23 mouse cellular contexts compared by ENCODE assay signal in the genomic region with DNA sequence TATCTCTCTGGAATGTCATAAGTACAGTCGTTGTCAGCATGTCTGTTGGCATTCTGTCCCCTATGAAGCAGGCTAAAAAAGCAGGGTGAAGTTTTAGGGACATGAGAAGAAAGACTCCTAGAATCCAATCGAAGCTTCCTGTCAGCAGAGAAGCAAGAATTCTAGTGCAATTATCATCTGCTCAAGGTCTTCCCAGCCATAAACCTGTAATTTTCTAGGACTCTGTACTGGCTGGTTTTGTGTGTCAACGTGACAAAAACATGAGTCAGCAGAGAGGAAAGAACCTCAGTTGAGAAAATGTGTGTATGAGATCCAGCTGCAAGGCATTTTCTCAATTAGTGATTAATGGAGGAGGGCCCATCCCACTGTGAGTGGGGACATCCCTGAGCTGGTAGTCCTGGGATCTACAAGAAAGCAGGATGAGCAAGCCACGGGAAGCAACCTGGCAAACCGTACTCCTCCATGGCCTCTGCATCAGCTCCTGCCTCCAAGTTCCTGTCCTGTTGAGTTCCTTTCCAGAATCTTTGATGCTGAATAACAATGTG. TPM values are rescaled to one million over a fixed set of nuclear protein-coding genes. Genes with fewer than 3 reads are reported as not detected.
A peak's percentile ranks its signal among the peaks of the same experiment; 100 is the strongest.
DNase-seq lines count a peak whose midpoint lies in the region; ATAC-seq and TF ChIP-seq lines count a peak whose summit lies in the region.
"Had no signal": no experiment of that assay in that cellular context is flagged by ENCODE, and none has a peak within 500 bp of the region (broad histone marks: within the 10 kb centered on the region; RNA-seq: fewer than 3 reads in every experiment).

No protein-coding gene starts in this region.

- H3K27me3 ChIP-seq in intestine, embryonic 15.5 days (replicated peaks), result no peaks in the 10 kb centered on the region
- no peaks in the 10 kb centered on the region for H3K27me3 ChIP-seq in intestine, postnatal 0 days (replicated peaks; ENCODE audit: control insufficient read depth, insufficient read depth, low read length)
- no peaks in the 10 kb centered on the region for H3K27me3 ChIP-seq in liver, embryonic 11.5 days (replicated peaks; ENCODE audit: control insufficient read depth, insufficient read depth, low read length)
- H3K27me3 ChIP-seq: CH12.LX; embryonic facial prominence, embryonic 12.5 days; forebrain, embryonic 13.5 days; forebrain, embryonic 15.5 days had no signal

- no peak overlapping the region for H3K4me3 ChIP-seq in intestine, embryonic 15.5 days (replicated peaks)
- no peak overlapping the region for H3K4me3 ChIP-seq in intestine, postnatal 0 days (ENCODE audit: low read depth, low read length)
- no peak overlapping the region for H3K4me3 ChIP-seq in liver, embryonic 11.5 days (ENCODE audit: low read depth, low read length)
- H3K4me3 ChIP-seq: embryonic facial prominence, embryonic 10.5 days; embryonic facial prominence, embryonic 12.5 days; forebrain, embryonic 13.5 days; forebrain, embryonic 15.5 days had no signal

- no peaks in the 10 kb centered on the region for H3K36me3 ChIP-seq in intestine, embryonic 15.5 days
- H3K36me3 ChIP-seq in intestine, postnatal 0 days (ENCODE audit: control insufficient read depth, insufficient read depth), result no peaks in the 10 kb centered on the region
- H3K36me3 ChIP-seq in liver, embryonic 11.5 days (ENCODE audit: control insufficient read depth, insufficient read depth, low read length), result no peaks in the 10 kb centered on the region
- H3K36me3 ChIP-seq: embryonic facial prominence, embryonic 10.5 days; embryonic facial prominence, embryonic 12.5 days; forebrain, embryonic 15.5 days; G1E had no signal

- no peak overlapping the region for H3K9ac ChIP-seq in intestine, embryonic 15.5 days
- H3K9ac ChIP-seq in intestine, postnatal 0 days (ENCODE audit: low read depth, low read length), result no peak overlapping the region
- no peak overlapping the region for H3K9ac ChIP-seq in liver, embryonic 11.5 days (ENCODE audit: low read depth, low read length)
- H3K9ac ChIP-seq: embryonic facial prominence, embryonic 12.5 days; forebrain, embryonic 13.5 days; forebrain, embryonic 15.5 days; forebrain, postnatal 0 days had no signal

- no peak for TF ChIP-seq CTCF in intestine, postnatal 0 days (IDR thresholded peaks at IDR 0.05; ENCODE audit: low read depth)

- H3K4me2 ChIP-seq in intestine, embryonic 15.5 days (replicated peaks), result no peak overlapping the region
- no peak overlapping the region for H3K4me2 ChIP-seq in intestine, postnatal 0 days (replicated peaks; ENCODE audit: low read depth)
- H3K4me2 ChIP-seq in liver, embryonic 11.5 days, result no peak overlapping the region
- H3K4me2 ChIP-seq: embryonic facial prominence, embryonic 12.5 days; forebrain, embryonic 13.5 days; forebrain, embryonic 15.5 days had no signal

- no peaks in the 10 kb centered on the region for H3K9me3 ChIP-seq in intestine, embryonic 15.5 days
- H3K9me3 ChIP-seq in intestine, postnatal 0 days (ENCODE audit: control insufficient read depth), result no peaks in the 10 kb centered on the region
- H3K9me3 ChIP-seq in liver, embryonic 11.5 days (ENCODE audit: control insufficient read depth, low read length), result no peaks in the 10 kb centered on the region
- H3K9me3 ChIP-seq: embryonic facial prominence, embryonic 10.5 days; embryonic facial prominence, embryonic 12.5 days; forebrain, embryonic 13.5 days; forebrain, embryonic 15.5 days; G1E had no signal

- DNase-seq in adrenal gland, adult 2 months, result peak; percentile 44
- no peak for DNase-seq in adrenal gland, postnatal 36 days
- no peak for DNase-seq in heart, adult 9 months (ENCODE audit: low spot score in 2 of 2)
- DNase-seq in liver, embryonic 11.5 days (ENCODE audit: low spot score), result no peak
- DNase-seq in heart, adult 11 months, result no peak
- DNase-seq: adrenal gland, adult 8-10 months; adrenal gland, postnatal 14 days; B cell, adult 2 months; cerebellum, adult 11-12 months; cerebellum, adult 2 months; cerebellum, adult 9-10 months; cerebellum, postnatal 10 days; cerebellum, postnatal 25 days; forebrain, postnatal 0 days had no signal

- ATAC-seq in intestine, embryonic 15.5 days, result peak; percentile 75
- ATAC-seq in intestine, postnatal 0 days, result peak; percentile 84
- no peak for ATAC-seq in liver, embryonic 11.5 days (replicated peaks; ENCODE audit: low FRiP score)
- ATAC-seq: CD4-positive, CD25-positive, alpha-beta regulatory T cell, adult 4 months; forebrain, embryonic 13.5 days; forebrain, embryonic 15.5 days; forebrain, postnatal 0 days had no signal

- H3K4me1 ChIP-seq in intestine, embryonic 15.5 days (replicated peaks), result no peaks in the 10 kb centered on the region
- H3K4me1 ChIP-seq in intestine, postnatal 0 days (replicated peaks; ENCODE audit: control insufficient read depth, insufficient read depth, low read length), result no peaks in the 10 kb centered on the region
- H3K4me1 ChIP-seq in liver, embryonic 11.5 days (replicated peaks; ENCODE audit: control insufficient read depth, insufficient read depth, low read length), result no peaks in the 10 kb centered on the region
- H3K4me1 ChIP-seq: embryonic facial prominence, embryonic 10.5 days; embryonic facial prominence, embryonic 12.5 days; forebrain, embryonic 13.5 days; forebrain, embryonic 15.5 days had no signal

- WGBS in intestine, embryonic 15.5 days, result 58% methylated on average over 5 of the region's 5 CpGs
- 44% methylated on average over 5 of the region's 5 CpGs for WGBS in intestine, postnatal 0 days
- 71% methylated on average over 5 of the region's 5 CpGs for WGBS in liver, embryonic 11.5 days

- no peak overlapping the region for H3K27ac ChIP-seq in intestine, embryonic 15.5 days
- peak overlapping the region; percentile 81 for H3K27ac ChIP-seq in intestine, postnatal 0 days (ENCODE audit: low read depth, low read length)
- H3K27ac ChIP-seq in liver, embryonic 11.5 days (ENCODE audit: low read depth, low read length), result no peak overlapping the region
- H3K27ac ChIP-seq: embryonic facial prominence, embryonic 10.5 days; embryonic facial prominence, embryonic 12.5 days; forebrain, embryonic 13.5 days; forebrain, embryonic 15.5 days had no signal

RNA-seq across cellular contexts. Expression of a gene that starts 12.8 kb away (rescaled TPM):
- 10 to 100 TPM; 27.3 to 30.7 TPM for total RNA-seq in adrenal gland, adult 2 months (2021)
- polyA plus RNA-seq in adrenal gland, adult 2 months (2012; rRNA removed), result 3.8 and 5.0 TPM in 2 replicates
- total RNA-seq in adrenal gland, postnatal 36 days (2021), result 10 to 100 TPM; 29.4 to 37.7 TPM
- polyA plus RNA-seq in intestine, embryonic 15.5 days (2015; fragmentation: Nextera tagmentation; extraction: Ambion mirVana), result 10.2 and 10.8 TPM in 2 replicates
- 13.4 and 13.7 TPM in 2 replicates for polyA plus RNA-seq in intestine, postnatal 0 days (2015; fragmentation: Nextera tagmentation; extraction: Ambion mirVana)
- 3.3 and 3.7 TPM in 2 replicates for polyA plus RNA-seq in liver, embryonic 11.5 days (2014; fragmentation: Nextera tagmentation; extraction: Ambion mirVana)
- polyA plus RNA-seq: G1E had no signal

RNA-seq across cellular contexts. Expression of a gene that starts 23.1 kb away (rescaled TPM):
- 10 to 100 TPM; 24.8 to 35.7 TPM for total RNA-seq in adrenal gland, adult 2 months (2021)
- 39.1 and 42.4 TPM in 2 replicates for polyA plus RNA-seq in adrenal gland, adult 2 months (2012; rRNA removed)
- 10 to 100 TPM; 24.5 to 29.8 TPM for total RNA-seq in adrenal gland, postnatal 36 days (2021)
- 46.8 and 46.9 TPM in 2 replicates for polyA plus RNA-seq in intestine, embryonic 15.5 days (2015; fragmentation: Nextera tagmentation; extraction: Ambion mirVana)
- 34.6 and 38.3 TPM in 2 replicates for polyA plus RNA-seq in intestine, postnatal 0 days (2015; fragmentation: Nextera tagmentation; extraction: Ambion mirVana)
- 42.8 and 44.1 TPM in 2 replicates for polyA plus RNA-seq in liver, embryonic 11.5 days (2014; fragmentation: Nextera tagmentation; extraction: Ambion mirVana)

RNA-seq across cellular contexts. Expression of a gene that starts 49.8 kb away (rescaled TPM):
- total RNA-seq in adrenal gland, adult 2 months (2021), result 10 to 100 TPM; 80.0 to 89.7 TPM
- polyA plus RNA-seq in adrenal gland, adult 2 months (2012; rRNA removed), result 48.4 and 55.7 TPM in 2 replicates
- 10 to 100 TPM; 57.2 to 63.0 TPM for total RNA-seq in adrenal gland, postnatal 36 days (2021)
- 25.7 and 27.3 TPM in 2 replicates for polyA plus RNA-seq in intestine, embryonic 15.5 days (2015; fragmentation: Nextera tagmentation; extraction: Ambion mirVana)
- polyA plus RNA-seq in intestine, postnatal 0 days (2015; fragmentation: Nextera tagmentation; extraction: Ambion mirVana), result 58.3 and 62.2 TPM in 2 replicates
- 2.3 and 2.5 TPM in 2 replicates for polyA plus RNA-seq in liver, embryonic 11.5 days (2014; fragmentation: Nextera tagmentation; extraction: Ambion mirVana)
